Mouse (Mus musculus): ENCODE measurements around the gene Grid1. TPM values are rescaled to one million over a fixed set of nuclear protein-coding genes. Genes with fewer than 3 reads are reported as not detected.

Grid1 gene
- polyA plus RNA-seq, 1 experiment from 2014 or later, result 2.5 TPM

GRCm38 (mm10) chr14:34778760-34779159 lies 41.1 kb upstream of the Grid1 start:
- no peak overlapping the region for H3K4me2 ChIP-seq (ENCODE audit: low read depth, low read length)
- H3K36me3 ChIP-seq (ENCODE audit: control insufficient read depth, insufficient read depth, low read length), result no peaks in the 10 kb centered on the region
- no peak overlapping the region for H3K9ac ChIP-seq (ENCODE audit: low read depth, low read length)
- no peak overlapping the region for H3K4me3 ChIP-seq (ENCODE audit: low read depth, low read length)
- no peaks in the 10 kb centered on the region for H3K27me3 ChIP-seq (replicated peaks; ENCODE audit: control insufficient read depth, insufficient read depth, low read length)
- ATAC-seq (ENCODE audit: low read depth), result no peak
- no peak overlapping the region for H3K27ac ChIP-seq (replicated peaks; ENCODE audit: low read depth, low read length)
- no peak for DNase-seq (ENCODE audit: low spot score)
- whole genome bisulfite sequencing, result 91% methylated on average over 6 of the region's 7 CpGs
- no peaks in the 10 kb centered on the region for H3K9me3 ChIP-seq (ENCODE audit: control insufficient read depth, low read length)
- H3K4me1 ChIP-seq (ENCODE audit: control insufficient read depth, insufficient read depth, low read length), result no peaks in the 10 kb centered on the region

GRCm38 (mm10) chr14:34793406-34794037 lies 26.4 kb upstream of the Grid1 start:
- Histone ChIP-seq H3K4me2 (ENCODE audit: low read depth, low read length) (no peak overlapping the region), H3K9me3 (ENCODE audit: control insufficient read depth, low read length) (peaks cover 4% of the 10 kb centered on the region; the same call in 1 of the 2 replicates), H3K27me3 (replicated peaks; ENCODE audit: control insufficient read depth, insufficient read depth, low read length) (no peaks in the 10 kb centered on the region), H3K27ac (replicated peaks; ENCODE audit: low read depth, low read length) (no peak overlapping the region), H3K4me1 (ENCODE audit: control insufficient read depth, insufficient read depth, low read length) (no peaks in the 10 kb centered on the region), H3K9ac (ENCODE audit: low read depth, low read length) (no peak overlapping the region), H3K4me3 (ENCODE audit: low read depth, low read length) (no peak overlapping the region), H3K36me3 (ENCODE audit: control insufficient read depth, insufficient read depth, low read length) (no peaks in the 10 kb centered on the region)
- ATAC-seq (ENCODE audit: low read depth) (no peak), DNase-seq (ENCODE audit: low spot score) (no peak)
- 76% methylated on average over 1 of the region's 1 CpGs for WGBS

GRCm38 (mm10) chr14:34810763-34811489 lies 9.0 kb upstream of the Grid1 start:
- Histone ChIP-seq H3K36me3 (ENCODE audit: control insufficient read depth, insufficient read depth, low read length) (no peaks in the 10 kb centered on the region), H3K4me1 (ENCODE audit: control insufficient read depth, insufficient read depth, low read length) (no peaks in the 10 kb centered on the region), H3K4me3 (ENCODE audit: low read depth, low read length) (no peak overlapping the region), H3K27me3 (replicated peaks; ENCODE audit: control insufficient read depth, insufficient read depth, low read length) (peaks cover 7% of the 10 kb centered on the region), H3K9me3 (ENCODE audit: control insufficient read depth, low read length) (0 out of 2 replicates have a peak, but pooled peaks cover 4% of the 10 kb centered on the region), H3K27ac (replicated peaks; ENCODE audit: low read depth, low read length) (no peak overlapping the region), H3K9ac (ENCODE audit: low read depth, low read length) (no peak overlapping the region), H3K4me2 (ENCODE audit: low read depth, low read length) (peak overlapping the region; percentile 29)
- ATAC-seq (ENCODE audit: low read depth) (peak; percentile 57; the same call in 1 of the 2 replicates), DNase-seq (ENCODE audit: low spot score) (peak; percentile 81)
- 15% methylated on average over 16 of the region's 16 CpGs for WGBS

- no peaks in the 10 kb centered on the region for H3K36me3 ChIP-seq (ENCODE audit: control insufficient read depth, insufficient read depth, low read length)
- H3K27me3 ChIP-seq (replicated peaks; ENCODE audit: control insufficient read depth, insufficient read depth, low read length), result peaks cover 12% of the 10 kb centered on the region
- H3K4me1 ChIP-seq (ENCODE audit: control insufficient read depth, insufficient read depth, low read length), result no peaks in the 10 kb centered on the region
- no peak overlapping the region for H3K9ac ChIP-seq (ENCODE audit: low read depth, low read length)
- DNase-seq (ENCODE audit: low spot score) (no peak), ATAC-seq (ENCODE audit: low read depth) (no peak)
- WGBS, result 62% methylated on average over 10 of the region's 10 CpGs
- no peak overlapping the region for H3K4me2 ChIP-seq (ENCODE audit: low read depth, low read length)
- H3K4me3 ChIP-seq (ENCODE audit: low read depth, low read length), result no peak overlapping the region
- H3K27ac ChIP-seq (replicated peaks; ENCODE audit: low read depth, low read length), result no peak overlapping the region
- 0 out of 2 replicates have a peak, but pooled peaks cover 4% of the 10 kb centered on the region for H3K9me3 ChIP-seq (ENCODE audit: control insufficient read depth, low read length)
These were observed 8.5 kb upstream of the Grid1 start for GRCm38 (mm10) chr14:34811490-34811808.

- 41% methylated on average over 3 of the region's 3 CpGs for WGBS
- Histone ChIP-seq H3K4me1 (ENCODE audit: control insufficient read depth, insufficient read depth, low read length) (peaks cover 3% of the 10 kb centered on the region; the same call in 1 of the 2 replicates), H3K4me2 (ENCODE audit: low read depth, low read length) (no peak overlapping the region), H3K9me3 (ENCODE audit: control insufficient read depth, low read length) (0 out of 2 replicates have a peak, but pooled peaks cover 4% of the 10 kb centered on the region), H3K36me3 (ENCODE audit: control insufficient read depth, insufficient read depth, low read length) (no peaks in the 10 kb centered on the region), H3K9ac (ENCODE audit: low read depth, low read length) (no peak overlapping the region), H3K27me3 (replicated peaks; ENCODE audit: control insufficient read depth, insufficient read depth, low read length) (peaks cover 58% of the 10 kb centered on the region), H3K27ac (replicated peaks; ENCODE audit: low read depth, low read length) (no peak overlapping the region), H3K4me3 (ENCODE audit: low read depth, low read length) (no peak overlapping the region)
- peak; percentile 63 for DNase-seq (ENCODE audit: low spot score)
- no peak for ATAC-seq (ENCODE audit: low read depth)
These were observed 3.6 kb upstream of the Grid1 start for GRCm38 (mm10) chr14:34816301-34816700.

- H3K36me3 ChIP-seq (ENCODE audit: control insufficient read depth, insufficient read depth, low read length), result no peaks in the 10 kb centered on the region
- no peak overlapping the region for H3K9ac ChIP-seq (ENCODE audit: low read depth, low read length)
- 0 out of 2 replicates have a peak, but pooled peaks cover 1% of the 10 kb centered on the region for H3K9me3 ChIP-seq (ENCODE audit: control insufficient read depth, low read length)
- H3K27ac ChIP-seq (replicated peaks; ENCODE audit: low read depth, low read length), result no peak overlapping the region
- ATAC-seq (ENCODE audit: low read depth) (no peak), DNase-seq (ENCODE audit: low spot score) (no peak)
- peak overlapping the region; percentile 80; the same call in 1 of the 2 replicates for H3K4me2 ChIP-seq (ENCODE audit: low read depth, low read length)
- peaks cover 3% of the 10 kb centered on the region; the same call in 1 of the 2 replicates for H3K4me1 ChIP-seq (ENCODE audit: control insufficient read depth, insufficient read depth, low read length)
- WGBS, result 3% methylated on average over 9 of the region's 9 CpGs
- no peak overlapping the region for H3K4me3 ChIP-seq (ENCODE audit: low read depth, low read length)
- peaks cover 80% of the 10 kb centered on the region for H3K27me3 ChIP-seq (replicated peaks; ENCODE audit: control insufficient read depth, insufficient read depth, low read length)
These were observed 1.4 kb upstream of the Grid1 start for GRCm38 (mm10) chr14:34818387-34818980.

- H3K36me3 ChIP-seq (ENCODE audit: control insufficient read depth, insufficient read depth, low read length), result no peaks in the 10 kb centered on the region
- peaks cover 88% of the 10 kb centered on the region for H3K27me3 ChIP-seq (replicated peaks; ENCODE audit: control insufficient read depth, insufficient read depth, low read length)
- peak overlapping the region; percentile 58 for H3K4me3 ChIP-seq (ENCODE audit: low read depth, low read length)
- no peak overlapping the region for H3K27ac ChIP-seq (replicated peaks; ENCODE audit: low read depth, low read length)
- H3K9ac ChIP-seq (ENCODE audit: low read depth, low read length), result peak overlapping the region; percentile 61
- H3K9me3 ChIP-seq (ENCODE audit: control insufficient read depth, low read length), result no peaks in the 10 kb centered on the region
- H3K4me2 ChIP-seq (ENCODE audit: low read depth, low read length), result peak overlapping the region; percentile 80
- ATAC-seq (ENCODE audit: low read depth) (peak; percentile 69), DNase-seq (ENCODE audit: low spot score) (peak; percentile 59)
- H3K4me1 ChIP-seq (ENCODE audit: control insufficient read depth, insufficient read depth, low read length), result peaks cover 3% of the 10 kb centered on the region; the same call in 1 of the 2 replicates
- WGBS, result under 1% methylated on average over 34 of the region's 85 CpGs
These were observed 588 bp upstream of the Grid1 start for GRCm38 (mm10) chr14:34819121-34819918.

- ATAC-seq (ENCODE audit: low read depth), result no peak
- H3K9ac ChIP-seq (ENCODE audit: low read depth, low read length), result peak overlapping the region; percentile 61
- H3K27ac ChIP-seq (replicated peaks; ENCODE audit: low read depth, low read length), result no peak overlapping the region
- H3K4me1 ChIP-seq (ENCODE audit: control insufficient read depth, insufficient read depth, low read length), result peaks cover 3% of the 10 kb centered on the region; the same call in 1 of the 2 replicates
- no peaks in the 10 kb centered on the region for H3K36me3 ChIP-seq (ENCODE audit: control insufficient read depth, insufficient read depth, low read length)
- H3K4me2 ChIP-seq (ENCODE audit: low read depth, low read length), result peak overlapping the region; percentile 80
- WGBS, result under 1% methylated on average over 12 of the region's 12 CpGs
- peaks cover 85% of the 10 kb centered on the region for H3K27me3 ChIP-seq (replicated peaks; ENCODE audit: control insufficient read depth, insufficient read depth, low read length)
- no peaks in the 10 kb centered on the region for H3K9me3 ChIP-seq (ENCODE audit: control insufficient read depth, low read length)
- H3K4me3 ChIP-seq (ENCODE audit: low read depth, low read length), result peak overlapping the region; percentile 58
- no peak for DNase-seq (ENCODE audit: low spot score)
These were observed 721 bp downstream of the Grid1 start for GRCm38 (mm10) chr14:34820653-34821005.

Data from embryonic facial prominence, embryonic 14.5 days (tissue).